Mouse (Mus musculus): ENCODE data around the gene Fras1. TPM values are rescaled to one million over a fixed set of nuclear protein-coding genes. Genes with fewer than 3 reads are reported as not detected.

Fras1 gene
- polyA plus RNA-seq, 1 experiment from 2014 or later = 0.81 TPM

DNA sequence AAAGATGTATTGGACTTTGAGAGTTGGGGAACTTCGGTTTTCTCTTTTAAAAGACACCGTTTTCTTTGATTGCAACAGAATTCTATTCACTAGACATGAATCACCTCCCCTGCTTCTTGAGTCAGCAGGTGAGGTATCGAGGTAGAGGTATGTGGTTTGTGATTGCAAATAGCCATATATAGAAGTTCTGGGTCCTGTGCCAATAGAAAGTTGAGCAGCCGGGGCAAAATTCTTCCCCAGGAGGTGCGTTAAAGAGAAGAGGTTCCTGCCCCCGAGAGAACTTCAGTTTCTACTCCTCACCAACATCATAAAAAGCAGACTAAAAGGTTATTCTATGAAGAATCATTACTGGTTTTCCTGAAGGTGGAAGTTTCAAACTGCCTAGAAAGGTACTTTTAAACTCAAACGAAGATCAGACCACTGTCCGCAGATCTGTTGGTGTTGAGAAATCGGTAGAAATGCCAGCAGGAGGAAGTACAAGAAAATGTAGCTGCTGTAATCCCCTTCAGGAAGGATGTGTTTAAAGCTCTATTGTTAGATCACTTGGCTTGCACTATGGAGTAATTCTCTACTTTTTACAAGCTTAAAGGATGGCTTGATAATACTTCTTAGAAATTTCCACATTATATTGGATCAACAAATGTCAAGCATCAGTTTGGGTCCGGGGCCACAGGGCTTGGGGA lies 420.3 kb downstream of the Fras1 start:
- Histone ChIP-seq H3K9me3 (replicated peaks) (no peaks in the 10 kb centered on the region), H3K27ac (replicated peaks) (peak overlapping the region; percentile 57; the same call in 1 of the 2 replicates)
- ATAC-seq (ENCODE audit: insufficient read depth) = no peak

GRCm38 (mm10) chr5:96795752-96796151 lies 422.0 kb downstream of the Fras1 start:
- Histone ChIP-seq H3K4me1 (replicated peaks) (0 out of 2 replicates have a peak, but pooled peaks cover 5% of the 10 kb centered on the region), H3K27me3 (peaks cover 32% of the 10 kb centered on the region), H3K9ac (no peak overlapping the region), H3K4me2 (no peak overlapping the region), H3K9me3 (replicated peaks) (no peaks in the 10 kb centered on the region), H3K36me3 (replicated peaks) (no peaks in the 10 kb centered on the region), H3K27ac (replicated peaks) (no peak overlapping the region), H3K4me3 (replicated peaks) (no peak overlapping the region)
- 76% methylated on average over 1 of the region's 1 CpGs for WGBS (ENCODE audit: insufficient replicate concordance)
- no peak for ATAC-seq (ENCODE audit: insufficient read depth)

More for the DNA sequence above, 420.3 kb downstream of the Fras1 start:
- H3K4me3 ChIP-seq (replicated peaks) = peak overlapping the region; percentile 51
- H3K4me1 ChIP-seq (replicated peaks) = 0 out of 2 replicates have a peak, but pooled peaks cover 2% of the 10 kb centered on the region
- H3K36me3 ChIP-seq (replicated peaks) = no peaks in the 10 kb centered on the region
- WGBS (ENCODE audit: insufficient replicate concordance) = 12% methylated on average over 10 of the region's 10 CpGs
- H3K4me2 ChIP-seq = peak overlapping the region; percentile 61
- no peak overlapping the region for H3K9ac ChIP-seq
- H3K27me3 ChIP-seq = peaks cover 32% of the 10 kb centered on the region

DNA sequence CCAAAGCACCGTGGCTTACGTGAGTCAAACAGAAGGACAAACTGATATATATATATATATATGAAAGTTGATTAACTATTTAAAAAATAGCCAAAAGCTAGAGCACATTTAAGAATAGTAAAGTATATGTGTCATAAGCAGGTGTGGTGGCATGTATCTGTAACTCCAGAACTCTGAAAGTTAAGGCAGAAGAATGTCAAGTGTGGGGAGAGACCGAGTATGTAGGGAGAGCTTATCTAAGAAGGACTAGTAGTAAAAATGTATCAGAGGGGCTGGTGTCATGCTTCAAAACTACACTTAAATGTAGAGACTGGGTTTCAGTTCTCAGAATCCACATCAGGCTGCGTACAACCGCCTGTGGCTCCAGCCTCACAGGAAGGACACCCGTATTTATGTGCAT lies 423.7 kb downstream of the Fras1 start:
- Histone ChIP-seq H3K4me2 (no peak overlapping the region), H3K36me3 (replicated peaks) (no peaks in the 10 kb centered on the region), H3K9ac (no peak overlapping the region), H3K9me3 (replicated peaks) (no peaks in the 10 kb centered on the region), H3K4me3 (replicated peaks) (no peak overlapping the region), H3K4me1 (replicated peaks) (0 out of 2 replicates have a peak, but pooled peaks cover 5% of the 10 kb centered on the region), H3K27ac (replicated peaks) (no peak overlapping the region), H3K27me3 (peaks cover 30% of the 10 kb centered on the region)
- WGBS (ENCODE audit: insufficient replicate concordance) = 73% methylated on average over 6 of the region's 6 CpGs
- ATAC-seq (ENCODE audit: insufficient read depth) = no peak

GRCm38 (mm10) chr5:96799165-96799564 lies 425.4 kb downstream of the Fras1 start:
- H3K9ac ChIP-seq = no peak overlapping the region
- WGBS (ENCODE audit: insufficient replicate concordance) = 75% methylated on average over 9 of the region's 9 CpGs
- peaks cover 13% of the 10 kb centered on the region for H3K27me3 ChIP-seq
- no peak for ATAC-seq (ENCODE audit: insufficient read depth)
- no peak overlapping the region for H3K4me2 ChIP-seq
- no peak overlapping the region for H3K27ac ChIP-seq (replicated peaks)
- H3K4me3 ChIP-seq (replicated peaks) = no peak overlapping the region
- no peaks in the 10 kb centered on the region for H3K9me3 ChIP-seq (replicated peaks)
- no peaks in the 10 kb centered on the region for H3K36me3 ChIP-seq (replicated peaks)
- H3K4me1 ChIP-seq (replicated peaks) = 0 out of 2 replicates have a peak, but pooled peaks cover 3% of the 10 kb centered on the region

GRCm38 (mm10) chr5:96799969-96800368 lies 426.2 kb downstream of the Fras1 start:
- H3K27me3 ChIP-seq = peaks cover 5% of the 10 kb centered on the region
- H3K4me1 ChIP-seq (replicated peaks) = 0 out of 2 replicates have a peak, but pooled peaks cover 3% of the 10 kb centered on the region
- WGBS (ENCODE audit: insufficient replicate concordance) = 70% methylated on average over 9 of the region's 9 CpGs
- H3K4me2 ChIP-seq = no peak overlapping the region
- H3K9me3 ChIP-seq (replicated peaks) = no peaks in the 10 kb centered on the region
- H3K9ac ChIP-seq = no peak overlapping the region
- no peak for ATAC-seq (ENCODE audit: insufficient read depth)
- H3K36me3 ChIP-seq (replicated peaks) = no peaks in the 10 kb centered on the region
- H3K27ac ChIP-seq (replicated peaks) = no peak overlapping the region
- H3K4me3 ChIP-seq (replicated peaks) = no peak overlapping the region

DNA sequence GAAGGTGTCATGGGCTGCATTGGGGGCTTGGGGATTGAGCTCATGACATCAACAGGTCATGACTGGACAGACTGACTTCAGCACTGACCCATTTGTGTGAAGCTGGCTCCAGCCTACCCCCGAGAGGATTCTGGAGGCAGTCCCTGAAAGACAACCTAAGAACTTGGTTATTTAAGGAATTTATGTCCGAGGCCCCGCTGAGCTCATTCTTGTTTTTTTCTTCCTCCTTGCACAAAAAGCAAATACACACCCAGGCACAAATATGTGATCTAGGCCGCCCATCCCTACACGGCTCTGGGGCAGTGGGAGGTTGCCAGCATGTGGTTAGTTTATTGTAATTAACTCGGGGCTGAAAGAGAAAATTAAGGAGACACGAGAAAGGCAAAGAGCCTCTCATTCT lies 428.4 kb downstream of the Fras1 start:
- H3K4me1 ChIP-seq (replicated peaks) = 0 out of 2 replicates have a peak, but pooled peaks cover 3% of the 10 kb centered on the region
- 44% methylated on average over 7 of the region's 7 CpGs for whole genome bisulfite sequencing (ENCODE audit: insufficient replicate concordance)
- H3K27me3 ChIP-seq = no peaks in the 10 kb centered on the region
- H3K9ac ChIP-seq = no peak overlapping the region
- H3K4me2 ChIP-seq = no peak overlapping the region
- no peaks in the 10 kb centered on the region for H3K36me3 ChIP-seq (replicated peaks)
- no peak for ATAC-seq (ENCODE audit: insufficient read depth)
- H3K9me3 ChIP-seq (replicated peaks) = no peaks in the 10 kb centered on the region
- H3K27ac ChIP-seq (replicated peaks) = no peak overlapping the region
- no peak overlapping the region for H3K4me3 ChIP-seq (replicated peaks)

DNA sequence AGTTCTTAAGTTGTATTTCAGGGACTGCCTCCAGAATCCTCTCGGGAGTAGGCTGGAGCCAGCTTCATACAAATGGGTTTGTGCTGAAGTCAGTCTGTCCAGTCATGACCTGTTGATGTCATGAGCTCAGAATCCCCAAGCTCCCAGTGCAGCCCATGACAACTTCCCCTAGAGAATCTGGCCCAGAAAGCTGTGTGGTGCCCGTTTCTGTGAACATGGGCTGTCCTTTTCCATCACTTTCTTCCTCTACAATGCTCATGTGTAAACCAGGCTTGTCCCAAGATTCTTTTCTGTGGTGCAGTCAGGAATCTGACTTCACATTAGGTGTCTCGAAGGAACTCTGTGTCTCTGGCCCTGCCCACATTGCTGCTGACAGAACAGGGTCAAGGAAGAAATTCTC lies 429.3 kb downstream of the Fras1 start:
- Histone ChIP-seq H3K4me2 (no peak overlapping the region), H3K36me3 (replicated peaks) (no peaks in the 10 kb centered on the region), H3K4me1 (replicated peaks) (0 out of 2 replicates have a peak, but pooled peaks cover 3% of the 10 kb centered on the region), H3K9me3 (replicated peaks) (no peaks in the 10 kb centered on the region), H3K9ac (no peak overlapping the region), H3K27ac (replicated peaks) (no peak overlapping the region), H3K27me3 (no peaks in the 10 kb centered on the region), H3K4me3 (replicated peaks) (no peak overlapping the region)
- ATAC-seq (ENCODE audit: insufficient read depth) = no peak
- WGBS (ENCODE audit: insufficient replicate concordance) = 40% methylated on average over 3 of the region's 3 CpGs

- no peaks in the 10 kb centered on the region for H3K9me3 ChIP-seq (replicated peaks)
- H3K9ac ChIP-seq = no peak overlapping the region
- 0 out of 2 replicates have a peak, but pooled peaks cover 3% of the 10 kb centered on the region for H3K4me1 ChIP-seq (replicated peaks)
- no peak overlapping the region for H3K4me3 ChIP-seq (replicated peaks)
- ATAC-seq (ENCODE audit: insufficient read depth) = no peak
- no peak overlapping the region for H3K4me2 ChIP-seq
- H3K27me3 ChIP-seq = no peaks in the 10 kb centered on the region
- no peak overlapping the region for H3K27ac ChIP-seq (replicated peaks)
- H3K36me3 ChIP-seq (replicated peaks) = no peaks in the 10 kb centered on the region
- WGBS (ENCODE audit: insufficient replicate concordance) = 48% methylated on average over 4 of the region's 4 CpGs
Measured at GRCm38 (mm10) chr5:96804304-96804703, 430.5 kb downstream of the Fras1 start.

GRCm38 (mm10) chr5:96804813-96805212 lies 431.1 kb downstream of the Fras1 start:
- H3K9ac ChIP-seq = no peak overlapping the region
- H3K36me3 ChIP-seq (replicated peaks) = no peaks in the 10 kb centered on the region
- no peak overlapping the region for H3K4me3 ChIP-seq (replicated peaks)
- H3K9me3 ChIP-seq (replicated peaks) = no peaks in the 10 kb centered on the region
- H3K27ac ChIP-seq (replicated peaks) = no peak overlapping the region
- 51% methylated on average over 3 of the region's 3 CpGs for WGBS (ENCODE audit: insufficient replicate concordance)
- H3K4me1 ChIP-seq (replicated peaks) = 0 out of 2 replicates have a peak, but pooled peaks cover 3% of the 10 kb centered on the region
- ATAC-seq (ENCODE audit: insufficient read depth) = no peak
- no peak overlapping the region for H3K4me2 ChIP-seq
- H3K27me3 ChIP-seq = no peaks in the 10 kb centered on the region

GRCm38 (mm10) chr5:96810620-96811019 lies 436.9 kb downstream of the Fras1 start:
- WGBS (ENCODE audit: insufficient replicate concordance) = 56% methylated on average over 4 of the region's 4 CpGs
- no peaks in the 10 kb centered on the region for H3K27me3 ChIP-seq
- no peak overlapping the region for H3K4me3 ChIP-seq (replicated peaks)
- no peak overlapping the region for H3K4me2 ChIP-seq
- H3K27ac ChIP-seq (replicated peaks) = no peak overlapping the region
- no peak for ATAC-seq (ENCODE audit: insufficient read depth)
- H3K9me3 ChIP-seq (replicated peaks) = no peaks in the 10 kb centered on the region
- no peaks in the 10 kb centered on the region for H3K4me1 ChIP-seq (replicated peaks)
- no peak overlapping the region for H3K9ac ChIP-seq
- no peaks in the 10 kb centered on the region for H3K36me3 ChIP-seq (replicated peaks)

DNA sequence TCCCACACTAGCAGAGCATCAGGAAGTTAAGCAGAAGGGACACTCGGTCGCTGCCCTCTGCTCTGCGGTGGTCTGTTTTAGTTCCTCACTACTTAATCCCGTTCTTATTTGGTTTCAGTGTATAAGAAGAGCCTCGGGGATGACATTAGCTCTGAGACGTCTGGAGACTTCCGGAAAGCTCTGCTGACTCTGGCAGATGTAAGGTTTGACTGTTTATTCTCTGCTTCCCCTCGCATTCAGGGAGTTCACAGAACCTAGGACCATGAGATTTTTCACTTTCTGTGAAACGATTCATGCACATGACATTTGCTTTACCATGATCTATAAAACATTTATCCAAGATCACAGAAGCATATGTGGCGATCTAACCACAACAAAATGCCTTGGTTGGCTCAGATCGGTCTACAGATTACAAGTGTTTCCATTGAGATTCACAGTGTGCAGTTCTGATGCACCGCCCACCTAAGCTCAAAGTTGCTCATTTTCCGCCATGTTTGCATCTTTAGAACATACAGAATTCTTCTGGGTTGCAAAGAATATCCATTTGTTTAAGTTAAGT lies 451.1 kb downstream of the Fras1 start:
- Histone ChIP-seq H3K9ac (no peak overlapping the region), H3K36me3 (replicated peaks) (no peaks in the 10 kb centered on the region), H3K9me3 (replicated peaks) (no peaks in the 10 kb centered on the region), H3K4me1 (replicated peaks) (no peaks in the 10 kb centered on the region), H3K27me3 (no peaks in the 10 kb centered on the region), H3K27ac (replicated peaks) (no peak overlapping the region), H3K4me3 (replicated peaks) (no peak overlapping the region), H3K4me2 (no peak overlapping the region)
- 65% methylated on average over 13 of the region's 13 CpGs for whole genome bisulfite sequencing (ENCODE audit: insufficient replicate concordance)
- ATAC-seq (ENCODE audit: insufficient read depth) = no peak

Data from liver, embryonic 15.5 days (tissue).